Mouse (Mus musculus): ENCODE results near the gene Slc35c1.

The Slc35c1 gene

DNA sequence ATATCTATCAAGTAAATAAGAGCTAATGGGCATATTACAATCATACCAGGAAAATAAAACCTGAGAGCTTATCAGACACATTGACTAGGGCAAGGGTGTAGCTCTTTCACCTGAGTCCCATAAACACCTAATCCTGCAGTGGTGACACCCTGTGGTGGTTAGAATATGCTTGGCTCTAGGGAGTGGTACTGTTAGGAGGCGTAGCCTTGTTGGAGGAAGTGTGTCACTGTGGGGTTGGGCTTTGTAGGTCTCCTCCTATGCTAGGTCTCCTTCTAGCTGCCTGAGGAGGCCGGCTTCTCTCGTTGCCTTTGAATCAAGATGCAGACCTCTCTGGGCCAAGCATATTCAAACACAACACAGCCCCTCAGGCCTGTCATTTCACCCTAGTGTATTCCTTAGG lies 14.6 kb upstream of the Slc35c1 start:
- DNase-seq, result no peak

DNA sequence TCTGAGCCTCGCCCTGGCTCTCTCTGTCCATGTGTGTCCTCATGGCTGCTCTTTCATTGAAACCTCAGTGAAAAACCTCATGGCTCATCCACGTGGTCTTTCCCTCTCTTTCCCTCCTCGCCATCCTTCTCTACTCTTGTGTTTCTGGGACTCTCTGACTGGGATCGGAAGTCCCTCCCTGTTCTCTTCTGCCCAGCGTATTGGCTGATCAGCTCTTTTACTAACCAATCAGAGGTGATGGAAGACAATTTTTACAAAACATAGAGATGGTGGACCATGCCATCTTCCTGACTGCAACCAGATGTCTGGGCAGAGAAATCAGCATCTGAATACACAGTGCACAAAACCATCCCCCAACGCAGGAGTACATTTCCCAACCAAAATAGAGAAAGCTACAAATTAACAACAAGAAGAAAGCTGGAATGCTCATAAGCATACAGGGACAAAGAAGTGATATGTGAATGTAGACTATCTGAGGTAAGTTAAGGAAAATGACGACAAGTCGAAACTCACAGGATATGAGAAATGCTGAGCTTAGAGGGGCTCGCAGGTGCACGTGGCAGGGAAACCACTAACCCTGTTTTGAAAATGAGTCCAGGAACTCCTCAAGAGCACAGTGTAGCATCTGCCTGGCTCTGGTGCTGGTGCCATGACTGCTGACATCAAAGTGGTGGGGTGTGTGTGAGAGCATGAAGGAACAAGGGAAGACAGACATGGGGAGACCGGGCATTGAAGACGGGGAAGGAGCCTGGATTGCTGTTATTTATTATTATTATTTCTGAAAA lies 11.7 kb upstream of the Slc35c1 start:
- no peak for DNase-seq

DNA sequence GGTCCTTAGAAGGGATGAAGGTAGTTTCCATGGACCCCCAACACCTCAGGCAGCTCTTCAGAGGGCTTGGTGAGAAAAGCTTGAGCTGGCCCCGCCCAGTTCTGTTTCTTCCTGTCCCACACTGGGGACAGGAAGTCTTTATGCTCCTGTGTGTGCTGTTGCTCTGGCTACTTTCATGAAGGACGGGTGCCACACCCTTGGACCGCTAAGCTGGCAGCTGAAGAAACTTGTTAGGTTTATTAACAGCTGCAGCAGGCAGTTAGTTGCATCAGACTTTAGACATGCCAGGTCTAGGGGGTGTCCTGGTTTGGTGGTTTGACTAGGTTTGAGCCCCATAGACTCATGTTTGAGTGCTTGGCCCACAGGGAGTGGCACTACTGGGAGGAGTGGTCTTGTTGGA lies 4.4 kb upstream of the Slc35c1 start:
- DNase-seq, result no peak

DNA sequence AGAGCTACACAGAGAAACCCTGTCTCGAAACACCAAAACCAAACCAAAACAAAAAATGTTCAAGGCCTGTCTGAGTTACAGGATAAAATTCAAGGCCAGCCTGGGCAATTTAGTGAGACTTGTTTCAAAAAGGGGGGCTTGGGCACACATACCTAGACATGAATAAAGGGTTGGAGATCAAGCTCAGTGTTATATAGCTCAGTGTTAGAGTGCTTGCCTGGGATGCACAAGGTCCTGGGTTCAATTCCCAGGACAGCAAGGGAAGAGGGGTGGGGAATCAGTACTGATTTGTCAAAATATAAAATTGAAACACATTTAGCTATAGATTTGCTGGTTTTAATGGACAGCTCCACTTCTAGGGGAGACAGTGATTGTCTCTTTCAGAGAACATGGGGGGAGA lies 877 bp upstream of the Slc35c1 start:
- DNase-seq, result no peak

DNA sequence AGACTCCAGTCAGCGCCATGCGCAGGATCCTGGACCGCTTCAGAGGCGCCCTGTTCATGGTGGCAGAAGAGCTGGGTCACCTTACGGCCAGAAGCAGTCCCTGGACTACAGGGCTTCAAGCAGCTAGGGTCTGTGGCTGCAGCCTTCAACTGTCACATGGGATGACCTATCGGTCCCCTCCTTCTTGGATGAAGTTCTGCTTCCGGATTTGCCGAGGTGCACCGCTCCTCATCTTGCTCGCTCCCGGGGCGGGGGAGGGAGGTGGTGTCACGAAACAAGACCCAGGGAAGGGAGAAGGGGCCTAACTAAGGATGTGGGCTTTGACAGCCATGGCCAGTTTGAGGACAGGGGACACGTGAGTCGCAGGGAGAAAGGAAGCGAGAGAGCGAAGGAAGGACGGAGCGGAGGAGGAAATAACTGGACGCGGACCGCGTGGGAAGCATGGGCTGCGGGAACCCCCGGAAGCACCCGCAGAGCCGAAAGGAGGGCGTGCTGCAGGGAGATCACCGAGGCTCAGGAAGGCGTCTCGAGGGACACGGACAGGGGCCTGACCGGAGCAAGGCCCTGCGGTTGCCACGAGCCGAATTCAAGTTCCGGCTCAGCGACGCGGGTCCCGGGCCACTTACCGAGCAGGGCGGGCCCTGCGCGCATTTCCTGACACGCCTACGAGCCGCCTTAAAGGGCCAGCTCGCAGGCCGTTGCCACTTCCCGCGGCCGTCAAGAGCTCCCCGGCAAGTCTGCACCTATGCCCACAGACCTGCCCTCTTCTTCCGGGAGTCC lies 1.0 kb downstream of the Slc35c1 start:
- DNase-seq, result peak; percentile 80

DNA sequence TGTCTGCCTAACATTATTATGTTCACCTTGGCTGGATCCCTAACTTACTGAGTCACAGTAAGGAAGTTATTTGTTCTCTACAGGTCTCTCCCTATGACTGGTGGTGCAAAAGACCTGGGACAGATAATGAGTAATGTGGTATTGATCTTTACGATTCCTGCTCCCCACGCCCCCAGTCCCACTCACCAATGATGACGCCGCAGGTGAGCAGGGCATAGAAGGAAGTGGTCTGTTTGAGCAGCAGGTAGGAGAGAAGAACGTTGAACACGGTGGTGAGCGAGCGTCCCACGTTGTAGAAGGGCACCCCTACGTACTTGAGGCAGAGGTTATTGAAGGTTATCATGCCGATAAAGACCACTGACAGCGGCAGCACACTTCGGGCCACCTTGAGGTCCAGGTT lies 1.9 kb downstream of the Slc35c1 start:
- no peak for DNase-seq

GRCm38 (mm10) chr2:92456970-92457530 lies 3.3 kb downstream of the Slc35c1 start:
- DNase-seq, result no peak

DNA sequence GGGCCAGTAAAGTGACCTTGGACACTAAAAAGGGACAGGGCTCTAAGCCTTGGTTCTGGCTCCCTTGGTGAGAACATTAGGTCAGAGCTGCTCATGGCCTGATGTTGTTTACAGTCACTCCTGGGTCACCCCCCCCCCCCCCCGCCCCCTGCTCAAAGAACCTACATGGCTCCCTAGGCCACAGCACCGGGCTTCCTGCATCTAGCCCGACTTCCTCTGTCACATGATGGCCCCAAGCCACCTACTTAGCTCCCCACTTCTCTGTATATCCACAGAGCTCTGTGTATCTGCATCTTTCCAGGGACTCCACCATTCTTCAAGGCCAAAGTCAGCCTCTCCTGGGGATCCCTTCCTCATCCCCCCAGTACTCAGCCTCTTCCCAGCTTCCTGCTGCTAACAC lies 4.6 kb downstream of the Slc35c1 start:
- no peak for DNase-seq

DNA sequence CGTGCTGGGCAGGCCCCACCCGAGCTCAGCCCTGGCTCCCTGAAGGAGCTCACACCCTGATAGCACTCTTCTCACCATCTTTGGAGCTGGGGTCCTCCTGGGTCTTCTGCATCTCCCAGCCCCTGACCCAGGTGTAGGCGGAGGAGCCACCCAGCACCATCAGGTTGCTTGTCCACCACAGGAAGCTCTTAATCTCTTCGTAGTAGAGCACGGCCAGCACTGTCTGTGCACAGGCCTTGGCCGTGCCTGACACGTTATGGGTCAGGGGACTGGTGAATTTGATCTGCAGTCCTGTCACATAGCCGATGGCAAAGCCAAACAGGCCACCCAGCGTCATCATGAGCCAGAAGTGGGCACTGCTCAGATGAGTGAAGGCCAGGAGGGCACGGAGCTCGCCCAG lies 6.2 kb downstream of the Slc35c1 start:
- no peak for DNase-seq

GRCm38 (mm10) chr2:92451126-92451525 lies 9.2 kb downstream of the Slc35c1 start:
- DNase-seq, result no peak

- no peak for DNase-seq
Measured at GRCm38 (mm10) chr2:92447121-92447740, 13.1 kb downstream of the Slc35c1 start.

DNA sequence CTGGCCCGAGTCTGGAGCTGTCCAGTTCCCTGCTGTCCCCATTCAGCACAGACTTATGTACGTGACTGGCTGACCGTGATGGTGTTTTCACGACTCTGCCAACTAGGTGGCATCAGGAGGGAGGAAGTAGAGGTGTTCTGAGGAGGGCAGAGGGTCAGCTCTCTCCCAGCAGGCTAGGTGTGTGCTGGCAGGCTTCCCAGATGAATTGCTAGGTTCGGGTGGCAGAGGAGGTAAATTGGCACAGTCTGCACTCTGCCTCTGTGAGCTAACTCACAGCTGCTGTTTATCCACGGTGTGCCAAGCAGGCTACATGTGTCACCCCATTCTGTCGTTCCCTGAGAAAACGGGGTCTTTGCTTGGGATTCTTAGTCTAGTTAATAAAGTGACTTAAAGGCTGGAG lies 13.7 kb downstream of the Slc35c1 start:
- no peak for DNase-seq

DNA sequence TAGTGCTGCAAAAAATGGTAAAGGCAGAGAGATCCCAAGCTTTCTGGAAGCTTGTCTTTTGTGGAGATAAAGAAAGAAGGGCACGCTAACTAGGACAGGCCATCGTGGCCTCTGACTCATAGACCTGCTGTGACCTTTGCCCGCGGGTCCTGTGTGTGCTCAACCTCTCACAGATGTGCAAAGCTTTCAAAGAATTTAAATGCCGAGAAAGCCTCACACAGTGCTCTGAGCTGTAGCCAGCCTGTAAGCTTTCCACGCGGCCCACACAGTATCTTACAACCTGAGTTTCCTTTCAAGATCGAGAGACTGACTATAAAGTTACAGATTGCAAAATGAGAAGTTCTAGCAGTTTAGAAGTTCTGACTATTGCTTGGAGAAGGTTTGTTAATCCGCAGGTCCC lies 14.4 kb downstream of the Slc35c1 start:
- no peak for DNase-seq

DNA sequence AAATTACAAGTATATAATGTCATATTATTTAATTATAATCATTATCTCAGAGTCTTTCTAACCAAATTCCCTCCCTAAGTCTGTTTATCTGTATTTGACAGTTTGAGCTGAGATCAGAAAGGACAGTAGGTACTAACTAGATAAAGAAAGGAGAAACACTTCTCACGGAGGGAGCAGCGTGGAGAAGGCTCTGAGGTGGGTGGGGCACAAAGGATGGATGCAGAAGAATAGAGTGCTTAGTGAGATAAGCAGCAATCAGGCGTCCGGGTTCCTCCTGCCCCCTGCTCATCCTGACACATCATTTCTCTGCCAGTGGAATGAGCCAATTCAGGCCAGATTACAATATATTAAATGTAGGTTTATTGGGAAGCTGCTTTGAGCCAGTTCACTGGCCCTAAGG lies 16.0 kb downstream of the Slc35c1 start:
- DNase-seq, result no peak

DNA sequence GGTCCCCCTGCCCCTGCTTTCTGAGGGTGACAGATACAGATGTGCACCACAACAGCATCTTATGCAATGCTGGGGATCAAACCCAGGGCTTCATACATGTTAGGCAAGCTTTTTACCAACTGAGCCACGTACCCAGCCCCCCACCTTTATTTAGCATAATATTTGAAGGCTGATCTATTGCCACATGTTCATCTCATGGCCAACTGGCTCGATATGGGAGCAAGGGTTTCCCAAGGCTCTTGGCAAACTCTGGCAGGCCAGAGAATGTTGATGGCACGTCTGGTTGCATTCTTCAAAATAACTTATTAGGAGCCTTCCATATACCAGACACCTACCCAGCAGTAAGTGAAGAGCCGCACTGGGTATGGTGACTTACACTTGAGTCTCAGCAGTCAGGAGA lies 17.0 kb downstream of the Slc35c1 start:
- DNase-seq, result no peak

DNA sequence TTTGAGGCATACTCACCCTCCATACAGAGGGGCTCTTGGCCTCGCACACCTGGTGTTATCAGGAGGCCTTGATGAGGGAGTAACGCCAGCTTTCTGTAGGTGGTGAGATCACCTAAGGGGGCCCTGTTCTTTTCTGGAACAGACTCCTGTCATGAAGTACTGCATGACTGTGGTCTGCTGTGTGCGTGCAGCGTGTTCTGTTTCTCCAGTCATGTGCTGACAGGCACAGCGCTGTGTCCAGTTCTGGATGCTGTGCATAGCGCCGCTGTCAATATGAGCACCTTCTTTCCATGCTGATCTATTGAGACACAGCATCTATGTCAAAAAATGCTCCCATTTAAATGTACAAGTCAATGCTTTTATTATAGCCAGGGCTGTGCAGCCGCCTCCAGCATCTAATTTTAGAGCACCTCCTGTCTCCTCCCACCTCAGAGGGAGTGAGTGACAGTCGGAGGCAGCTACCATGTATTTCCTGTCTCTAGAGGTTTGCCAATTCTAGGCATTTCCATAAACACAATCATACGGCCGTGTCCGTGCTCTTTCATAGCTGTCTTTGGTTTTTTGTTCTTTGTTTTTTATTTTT lies 17.8 kb downstream of the Slc35c1 start:
- DNase-seq, result no peak

DNA sequence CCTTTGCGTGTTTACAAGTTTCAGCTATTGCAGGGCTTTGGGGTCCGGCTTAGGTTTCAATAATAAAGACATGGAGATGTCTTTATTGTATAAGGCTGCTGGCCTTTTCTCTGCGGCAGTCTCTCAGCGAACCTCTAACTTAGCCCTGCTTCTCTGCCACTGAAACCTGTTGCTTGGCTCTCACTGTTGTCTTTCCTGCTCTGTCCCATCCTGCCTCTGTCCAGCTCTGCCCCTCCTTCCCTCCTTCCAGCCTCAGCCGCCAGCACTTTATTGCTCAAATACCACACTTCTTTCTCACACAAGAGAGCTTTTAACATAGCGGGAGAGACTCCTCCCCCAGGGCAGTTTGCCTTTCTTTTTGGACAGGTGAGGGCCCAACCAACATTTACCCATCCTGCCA lies 19.9 kb downstream of the Slc35c1 start:
- no peak for DNase-seq

- DNase-seq, result no peak
Measured at GRCm38 (mm10) chr2:92438567-92438966, 21.8 kb downstream of the Slc35c1 start.

- peak; percentile 89 for DNase-seq
Measured at GRCm38 (mm10) chr2:92437875-92438274, 22.5 kb downstream of the Slc35c1 start.

DNA sequence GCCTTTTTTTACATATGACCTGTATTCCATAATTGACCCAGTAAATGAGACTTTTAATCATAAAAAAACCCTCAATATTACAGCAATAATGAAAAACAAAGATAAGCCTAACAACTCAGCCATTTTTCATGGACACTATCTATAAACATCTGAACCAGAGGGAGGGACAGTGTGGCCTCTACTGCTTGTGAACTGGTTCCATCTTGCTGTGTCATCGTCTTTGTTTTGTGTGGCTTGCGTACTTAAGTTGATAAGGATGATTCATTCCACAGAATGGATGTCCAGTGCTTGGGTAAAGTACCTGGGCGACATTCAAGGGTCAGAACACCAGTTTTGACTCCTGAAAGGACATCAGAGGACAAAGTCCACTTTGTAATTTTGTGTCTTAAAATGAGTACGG lies 23.0 kb downstream of the Slc35c1 start:
- no peak for DNase-seq

- DNase-seq, result no peak
Measured at GRCm38 (mm10) chr2:92435023-92435422, 25.3 kb downstream of the Slc35c1 start.

- no peak for DNase-seq
Measured at GRCm38 (mm10) chr2:92434375-92434745, 26.0 kb downstream of the Slc35c1 start.

All from cerebellum, adult 8-10 months (tissue).